Mouse (Mus musculus) heart, adult 2 months (tissue): Measurements from ENCODE around the gene Pde6c.

Experiments used
- CTCF ChIP-seq: fragments of 200-600 bp; IDR thresholded peaks from 2 replicates; pipeline ENCODE4 v1.8.1; 2022; ENCODE audit warnings: antibody characterized with exemption, mild to moderate bottlenecking, moderate library complexity
- EP300 ChIP-seq: fragments of 200-500 bp; IDR thresholded peaks from 2 replicates; pipeline ENCODE4 v1.6.1; 2011; ENCODE audit warnings: low read depth, low read length, control low read depth; ENCODE audit not compliant: insufficient read depth
- POLR2A ChIP-seq: fragments of 200-500 bp; IDR thresholded peaks from 2 replicates; pipeline ENCODE4 v1.6.1; 2011; ENCODE audit warnings: mild to moderate bottlenecking, low read depth, low read length, control low read depth; ENCODE audit not compliant: insufficient read depth

GRCm38 (mm10) chr19:38195245-38195644 is 62.7 kb downstream of the Pde6c start:
- TF ChIP-seq CTCF (no peak), POLR2A (no peak), EP300 (no peak)
